Mouse (Mus musculus) liver, embryonic 14.5 days (tissue): ENCODE results near the gene Itpr3. TPM values are rescaled to one million over a fixed set of nuclear protein-coding genes. Genes with fewer than 3 reads are reported as not detected.

Experiments
- ATAC-seq: fragments of 200-750 bp; cut with Nextera tagmentation; 2 replicates; pipeline ENCODE4 v1.8.0; 2017; ENCODE audit warnings: moderate number of reproducible peaks, mild to moderate bottlenecking, moderate library complexity; ENCODE audit not compliant: insufficient read depth
- DNase-seq, 3 experiments: peaks; one replicate each; pipeline ENCODE4 v3.0.0-alpha.2; 2012 to 2013; ENCODE audit warnings: low read depth in 3 of 3, low spot score in 3 of 3
- H3K27ac ChIP-seq: fragments of 300-500 bp; sonication (generic); 2 replicates; pipeline ENCODE4 v1.5.1; 2014; ENCODE audit warnings: moderate library complexity, mild to moderate bottlenecking, control low read depth, inconsistent platforms
- H3K27me3 ChIP-seq: fragments of 300-500 bp; sonication (generic); 2 replicates; pipeline ENCODE4 v1.6.1; 2014; ENCODE audit warnings: mild to moderate bottlenecking, low read length, moderate library complexity; ENCODE audit not compliant: control insufficient read depth, insufficient read depth
- H3K36me3 ChIP-seq: fragments of 300-500 bp; sonication (generic); replicated peaks from 2 replicates; pipeline ENCODE4 v1.6.1; 2014; ENCODE audit warnings: low read depth; ENCODE audit not compliant: control insufficient read depth, insufficient read depth
- H3K4me1 ChIP-seq, 2 experiments: fragments of 200-500 bp in 1 of 2; fragments of 300-500 bp in 1 of 2; sonication (generic) in 1 of 2; replicated peaks; 2 replicates each; pipeline ENCODE4 v1.6.1; 2012 to 2014; ENCODE audit warnings: antibody characterized with exemption in 1 of 2, inconsistent platforms in 1 of 2, low read length in 1 of 2; ENCODE audit not compliant: control insufficient read depth in 2 of 2, insufficient read depth in 2 of 2
- H3K4me2 ChIP-seq: fragments of 300-500 bp; sonication (generic); 2 replicates; pipeline ENCODE4 v1.6.1; 2014; ENCODE audit warnings: low read depth, mild to moderate bottlenecking, control low read depth, moderate library complexity
- H3K4me3 ChIP-seq, 2 experiments: fragments of 200-500 bp in 1 of 2; fragments of 300-500 bp in 1 of 2; sonication (generic) in 1 of 2; 2 replicates each; pipeline ENCODE4 v1.5.1; 2012 to 2014; ENCODE audit warnings: low read depth in 2 of 2, low read length in 2 of 2, mild to moderate bottlenecking in 2 of 2, control low read depth in 1 of 2, inconsistent platforms in 1 of 2, moderate library complexity in 1 of 2; ENCODE audit not compliant: insufficient read depth in 1 of 2
- H3K9ac ChIP-seq: fragments of 300-500 bp; sonication (generic); replicated peaks from 2 replicates; pipeline ENCODE4 v1.6.1; 2014; ENCODE audit warnings: mild to moderate bottlenecking, control low read depth, moderate library complexity
- H3K9me3 ChIP-seq: fragments of 300-500 bp; sonication (generic); 2 replicates; pipeline ENCODE4 v1.6.1; 2016; ENCODE audit warnings: low read length, mixed read lengths; ENCODE audit not compliant: control insufficient read depth
- CTCF ChIP-seq: IDR thresholded peaks from 2 replicates; pipeline ENCODE4 v1.5.1; 2016; ENCODE audit warnings: antibody characterized with exemption, low read depth, control low read depth
- EP300 ChIP-seq: IDR thresholded peaks from 2 replicates; pipeline ENCODE4 v1.6.1; 2016; ENCODE audit warnings: antibody characterized with exemption, low read depth
- WGBS: fragments of 180-500 bp; shearing (Covaris S2); extraction: QIAGEN DNeasy Blood & Tissue Kit; methylation state at CpG from one replicate; pipeline ENCODE4 v1.1.7; 2014; ENCODE audit not compliant: insufficient replicate concordance; 5-methylcytosine and 5-hydroxymethylcytosine counted together
- polyA plus RNA-seq, 2 experiments: library from polyadenylated mRNA; depleted of rRNA in 1 of 2; stranded (reverse) in 1 of 2; unstranded in 1 of 2; fragments of >200 nt; fragmentation: Nextera tagmentation in 1 of 2; extraction: Ambion mirVana in 1 of 2; gene quantifications; 2 replicates each; pipeline versions ENCODE4 v1.2.1 to v1.2.3; 2012 to 2014

Gene Itpr3
- polyA plus RNA-seq, 2 experiments: 0.53 to 0.96 TPM

DNA sequence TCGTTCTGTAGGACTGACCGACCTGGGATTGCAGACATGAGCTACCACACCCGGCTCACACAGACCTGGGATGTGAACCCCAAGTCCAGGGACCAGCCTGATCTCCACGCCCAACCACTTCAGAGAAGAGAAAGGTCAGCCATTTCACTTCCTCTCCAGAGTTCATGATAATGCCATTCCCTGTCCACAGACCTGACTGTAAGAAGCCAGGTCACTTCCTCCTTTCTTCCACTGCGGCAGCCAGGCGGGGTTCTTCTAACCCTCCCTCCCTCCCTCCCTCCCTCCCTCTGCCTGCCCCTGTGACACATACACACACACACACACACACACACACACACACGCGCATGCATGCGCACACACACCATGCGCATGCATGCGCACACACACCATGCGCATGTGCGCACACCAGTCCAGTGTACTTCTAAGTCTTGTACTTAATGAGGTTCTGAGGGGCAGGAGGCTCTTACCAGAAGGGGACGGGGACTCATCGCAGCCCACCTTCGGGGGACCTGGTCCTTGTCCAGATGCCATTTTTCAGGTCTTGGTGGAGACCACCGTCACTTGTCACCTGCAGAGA lies 31.7 kb upstream of the Itpr3 start:
- ATAC-seq (no peak), DNase-seq (no peak)
- Histone ChIP-seq H3K27ac (no peak overlapping the region), H3K4me2 (no peak overlapping the region), H3K9ac (no peak overlapping the region), H3K4me3 (no peak overlapping the region), H3K36me3 (peaks cover 6% of the 10 kb centered on the region), H3K27me3 (no peaks in the 10 kb centered on the region), H3K9me3 (no peaks in the 10 kb centered on the region), H3K4me1 (peaks cover 0 to 12% of the 10 kb centered on the region in 2 experiments)
- 74% methylated on average over 17 of the region's 17 CpGs for WGBS
- TF ChIP-seq EP300 (no peak), CTCF (no peak)

DNA sequence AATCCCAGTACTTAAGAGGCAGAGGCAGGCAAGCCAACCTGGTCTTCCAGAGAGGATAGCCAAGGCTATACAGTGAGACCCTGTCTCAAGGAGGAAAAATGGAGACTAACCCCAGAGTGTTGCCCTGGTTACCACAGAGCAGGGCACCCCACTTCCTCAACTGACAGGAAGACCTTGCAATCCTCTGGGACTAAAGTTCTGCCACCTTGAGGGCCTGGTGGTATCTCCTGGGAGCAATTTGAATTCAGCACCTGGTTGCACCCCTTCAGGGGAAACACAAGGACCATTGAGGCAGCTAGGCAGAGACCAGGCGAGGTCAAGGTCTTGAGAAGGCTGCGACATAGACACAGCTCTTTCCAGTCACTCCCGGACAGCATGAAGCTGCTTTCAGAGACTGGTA lies 31.2 kb upstream of the Itpr3 start:
- DNase-seq (no peak), ATAC-seq (no peak)
- Histone ChIP-seq H3K36me3 (peaks cover 6% of the 10 kb centered on the region), H3K4me2 (no peak overlapping the region), H3K9ac (no peak overlapping the region), H3K27me3 (no peaks in the 10 kb centered on the region), H3K27ac (no peak overlapping the region), H3K9me3 (no peaks in the 10 kb centered on the region), H3K4me1 (peaks cover 0 to 12% of the 10 kb centered on the region in 2 experiments), H3K4me3 (no peak overlapping the region)
- 82% methylated on average over 3 of the region's 3 CpGs for WGBS
- TF ChIP-seq CTCF (no peak), EP300 (no peak)

- peak overlapping the region; percentile 80 for H3K9ac ChIP-seq
- peak; percentile 49 to 62 (median 55) for DNase-seq
- peaks cover 0 to 12% of the 10 kb centered on the region in 2 experiments for H3K4me1 ChIP-seq
- H3K27me3 ChIP-seq: no peaks in the 10 kb centered on the region
- H3K4me2 ChIP-seq: peak overlapping the region; percentile 77
- WGBS: 8% methylated on average over 12 of the region's 12 CpGs
- peak overlapping the region; percentile 48 for H3K27ac ChIP-seq
- TF ChIP-seq CTCF (no peak), EP300 (no peak)
- ATAC-seq: peak; percentile 40; the same call in 1 of the 2 replicates
- H3K9me3 ChIP-seq: no peaks in the 10 kb centered on the region
- H3K36me3 ChIP-seq: no peaks in the 10 kb centered on the region; the same call in 1 of the 2 replicates
- peak overlapping the region; percentile 65 to 88 for H3K4me3 ChIP-seq
Observed at GRCm38 (mm10) chr17:27027460-27028283, 29.4 kb upstream of the Itpr3 start.

- Histone ChIP-seq H3K9ac (peak overlapping the region; percentile 80), H3K36me3 (no peaks in the 10 kb centered on the region; the same call in 1 of the 2 replicates), H3K4me2 (peak overlapping the region; percentile 77), H3K4me3 (peak overlapping the region; percentile 65 to 88), H3K27ac (peak overlapping the region; percentile 48), H3K27me3 (no peaks in the 10 kb centered on the region), H3K9me3 (no peaks in the 10 kb centered on the region), H3K4me1 (peaks cover 0 to 12% of the 10 kb centered on the region in 2 experiments)
- 0% methylated on average over 19 of the region's 19 CpGs for WGBS
- DNase-seq (peak; percentile 68 to 72 (median 70)), ATAC-seq (peak; percentile 84)
- TF ChIP-seq EP300 (no peak), CTCF (peak; percentile 94)
Observed at GRCm38 (mm10) chr17:27028284-27028795, 28.8 kb upstream of the Itpr3 start.

DNA sequence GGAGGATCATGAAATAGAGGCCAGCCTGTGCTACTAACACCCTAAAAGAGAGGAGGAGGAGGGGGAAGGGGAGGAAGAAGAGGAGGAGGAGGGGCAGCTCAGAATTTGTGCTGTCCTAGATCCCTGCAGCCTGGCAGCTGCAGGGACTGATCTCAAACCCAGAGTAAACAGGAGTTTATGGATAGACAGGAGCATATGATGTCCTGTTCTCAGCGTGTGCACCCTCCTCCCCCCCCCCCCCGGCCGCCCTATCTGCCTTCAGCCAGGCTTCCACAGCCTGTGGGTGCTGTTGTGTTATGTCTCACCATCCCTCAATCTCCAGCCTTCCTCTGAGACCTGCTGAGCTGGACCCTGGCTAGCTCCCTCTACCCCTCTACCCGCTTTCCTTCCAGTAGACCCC lies 28.2 kb upstream of the Itpr3 start, which contains the start of gene Bak1:
Gene Bak1 (minus strand): TSS at position 101 of the 400 bp plus-strand sequence.
- 18% methylated on average over 4 of the region's 4 CpGs for WGBS
- peaks cover 0 to 12% of the 10 kb centered on the region in 2 experiments for H3K4me1 ChIP-seq
- ATAC-seq: peak; percentile 38; the same call in 1 of the 2 replicates

More for the DNA sequence above, 28.2 kb upstream of the Itpr3 start, which contains the start of gene Bak1:
- Histone ChIP-seq H3K36me3 (no peaks in the 10 kb centered on the region; the same call in 1 of the 2 replicates), H3K27me3 (no peaks in the 10 kb centered on the region), H3K4me3 (peak within 1 kb of the TSS; percentile 65 to 88), H3K9ac (peak within 1 kb of the TSS; percentile 80), H3K4me2 (peak within 1 kb of the TSS; percentile 77), H3K9me3 (no peaks in the 10 kb centered on the region), H3K27ac (peak within 1 kb of the TSS; percentile 48)
- TF ChIP-seq CTCF (no peak), EP300 (no peak)
- no peak for DNase-seq
